Mouse (Mus musculus) limb, embryonic 12.5 days (tissue): ENCODE data around the gene Cldn7. TPM values are rescaled to one million over a fixed set of nuclear protein-coding genes. Genes with fewer than 3 reads are reported as not detected.

Experiments used
- ATAC-seq: fragments of 200-750 bp; cut with Nextera tagmentation; 2 replicates; pipeline ENCODE4 v1.8.0; 2017; ENCODE audit warnings: low read depth, moderate TSS enrichment; ENCODE audit not compliant: insufficient number of reproducible peaks, insufficient read depth, low FRiP score, low TSS enrichment
- H3K27ac ChIP-seq: fragments of 300-500 bp; sonication (generic); 2 replicates; pipeline ENCODE4 v1.5.1; 2016; ENCODE audit warnings: mild to moderate bottlenecking, moderate library complexity
- H3K27me3 ChIP-seq: fragments of 300-500 bp; sonication (generic); 2 replicates; pipeline ENCODE4 v1.6.1; 2016; ENCODE audit warnings: mild to moderate bottlenecking, moderate library complexity
- H3K36me3 ChIP-seq: fragments of 300-500 bp; sonication (generic); 2 replicates; pipeline ENCODE4 v1.6.1; 2016; ENCODE audit warnings: mild to moderate bottlenecking, moderate library complexity
- H3K4me1 ChIP-seq: fragments of 300-500 bp; sonication (generic); replicated peaks from 2 replicates; pipeline ENCODE4 v1.6.1; 2016
- H3K4me2 ChIP-seq: fragments of 300-500 bp; sonication (generic); 2 replicates; pipeline ENCODE4 v1.6.1; 2016; ENCODE audit warnings: mild to moderate bottlenecking, moderate library complexity
- H3K4me3 ChIP-seq: fragments of 300-500 bp; sonication (generic); replicated peaks from 2 replicates; pipeline ENCODE4 v1.5.1; 2016; ENCODE audit warnings: mild to moderate bottlenecking
- H3K9ac ChIP-seq: fragments of 300-500 bp; sonication (generic); replicated peaks from 2 replicates; pipeline ENCODE4 v1.6.1; 2016; ENCODE audit warnings: mild to moderate bottlenecking, moderate library complexity
- H3K9me3 ChIP-seq: fragments of 300-500 bp; sonication (generic); 2 replicates; pipeline ENCODE4 v1.6.1; 2016; ENCODE audit warnings: mild to moderate bottlenecking, moderate library complexity
- WGBS: fragments of 180-500 bp; shearing (Covaris S2); methylation state at CpG from one replicate; pipeline ENCODE4 v1.1.7; 2016; 5-methylcytosine and 5-hydroxymethylcytosine counted together
- polyA plus RNA-seq: library from polyadenylated mRNA; unstranded; fragments of >200 nt; fragmentation: Nextera tagmentation; extraction: Ambion mirVana; gene quantifications from 2 replicates; pipeline ENCODE4 v1.2.1, GENCODE M21; 2016

Gene Cldn7
- polyA plus RNA-seq, 1 experiment from 2014 or later: 18.1 TPM

DNA sequence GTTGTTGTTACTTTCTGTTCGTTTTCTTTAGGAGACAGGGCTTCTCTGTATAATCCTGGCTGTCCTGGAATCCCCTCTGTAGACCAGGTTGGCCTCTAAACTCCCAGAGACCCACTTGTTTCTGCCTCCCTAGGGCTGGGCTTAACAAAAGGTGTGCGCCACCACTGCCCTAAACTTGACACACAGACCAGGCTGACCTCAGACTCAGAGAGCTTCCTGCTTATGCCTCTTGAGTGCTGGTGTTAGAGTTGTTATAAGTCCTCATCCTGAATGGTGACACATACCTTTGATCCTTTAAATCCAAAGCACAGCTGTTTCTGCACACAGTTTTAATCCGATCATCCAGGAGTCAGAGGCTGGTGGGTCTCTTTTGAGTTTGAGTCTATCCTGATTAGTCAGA is 28.4 kb downstream of the Cldn7 start:
- H3K36me3 ChIP-seq: peaks cover 52% of the 10 kb centered on the region

GRCm38 (mm10) chr11:69994401-69995090 is 30.0 kb downstream of the Cldn7 start:
- Histone ChIP-seq H3K4me2 (peak overlapping the region; percentile 58), H3K27me3 (no peaks in the 10 kb centered on the region), H3K9me3 (no peaks in the 10 kb centered on the region), H3K4me3 (peak overlapping the region; percentile 92), H3K36me3 (peaks cover 52% of the 10 kb centered on the region), H3K4me1 (peaks cover 33% of the 10 kb centered on the region), H3K27ac (no peak overlapping the region), H3K9ac (no peak overlapping the region)
- 82% methylated on average over 11 of the region's 11 CpGs for WGBS
- no peak for ATAC-seq

More for the DNA sequence above, 28.4 kb downstream of the Cldn7 start:
- Histone ChIP-seq H3K9me3 (no peaks in the 10 kb centered on the region), H3K9ac (peak overlapping the region; percentile 45; the same call in 1 of the 2 replicates), H3K27me3 (no peaks in the 10 kb centered on the region), H3K27ac (no peak overlapping the region), H3K4me1 (peaks cover 20% of the 10 kb centered on the region), H3K4me2 (peak overlapping the region; percentile 64), H3K4me3 (peak overlapping the region; percentile 63; the same call in 1 of the 2 replicates)
- WGBS: 88% methylated on average over 3 of the region's 3 CpGs
- ATAC-seq: no peak

DNA sequence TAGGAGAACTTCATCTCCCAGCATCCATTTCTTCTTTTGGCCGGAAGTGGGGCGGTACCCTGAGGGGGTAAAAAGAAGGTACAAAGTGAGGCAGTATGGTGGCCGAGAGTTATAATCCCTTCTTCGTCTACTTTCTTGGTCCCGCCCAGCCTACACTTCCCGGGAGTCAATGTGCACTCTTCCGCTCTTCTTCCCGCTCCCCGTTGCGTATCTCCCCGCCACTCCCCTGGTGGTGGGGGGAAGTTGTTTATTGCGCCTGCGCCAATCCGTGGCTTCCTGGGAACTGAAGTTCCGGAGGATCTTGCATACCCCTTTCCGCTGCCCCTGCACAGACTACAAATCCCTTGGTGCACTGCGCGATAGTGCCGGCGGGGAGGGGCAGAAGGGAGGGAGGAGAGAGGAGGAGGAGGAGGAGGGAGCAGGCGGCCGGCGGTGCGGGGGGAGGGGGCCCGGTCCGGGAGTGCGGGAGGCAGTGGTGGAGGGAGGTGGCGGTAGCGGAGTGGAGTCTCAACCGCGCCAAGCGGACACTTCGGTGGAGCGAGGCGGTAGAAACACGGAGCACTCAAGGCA is 30.9 kb downstream of the Cldn7 start, which contains the start of gene Phf23:
Phf23 (plus strand) TSS at position 387 of the 570 bp plus-strand sequence.
- peaks cover 34% of the 10 kb centered on the region for H3K4me1 ChIP-seq
- ATAC-seq: peak; percentile 83
- H3K27ac ChIP-seq: peak within 1 kb of the TSS; percentile 99
- peak within 1 kb of the TSS; percentile 92 for H3K4me3 ChIP-seq
- peaks cover 49% of the 10 kb centered on the region for H3K36me3 ChIP-seq
- peak within 1 kb of the TSS; percentile 96 for H3K9ac ChIP-seq
- H3K27me3 ChIP-seq: no peaks in the 10 kb centered on the region
- under 1% methylated on average over 35 of the region's 36 CpGs for WGBS
- no peaks in the 10 kb centered on the region for H3K9me3 ChIP-seq
- peak within 1 kb of the TSS; percentile 58 for H3K4me2 ChIP-seq

- H3K4me3 ChIP-seq: peak overlapping the region; percentile 92
- H3K36me3 ChIP-seq: peaks cover 49% of the 10 kb centered on the region
- H3K9me3 ChIP-seq: no peaks in the 10 kb centered on the region
- peak overlapping the region; percentile 58 for H3K4me2 ChIP-seq
- ATAC-seq: no peak
- no peaks in the 10 kb centered on the region for H3K27me3 ChIP-seq
- peak overlapping the region; percentile 96 for H3K9ac ChIP-seq
- peaks cover 35% of the 10 kb centered on the region for H3K4me1 ChIP-seq
- peak overlapping the region; percentile 99 for H3K27ac ChIP-seq
- WGBS: 1% methylated on average over 66 of the region's 66 CpGs
Measured at GRCm38 (mm10) chr11:69996161-69997061, 31.8 kb downstream of the Cldn7 start.

DNA sequence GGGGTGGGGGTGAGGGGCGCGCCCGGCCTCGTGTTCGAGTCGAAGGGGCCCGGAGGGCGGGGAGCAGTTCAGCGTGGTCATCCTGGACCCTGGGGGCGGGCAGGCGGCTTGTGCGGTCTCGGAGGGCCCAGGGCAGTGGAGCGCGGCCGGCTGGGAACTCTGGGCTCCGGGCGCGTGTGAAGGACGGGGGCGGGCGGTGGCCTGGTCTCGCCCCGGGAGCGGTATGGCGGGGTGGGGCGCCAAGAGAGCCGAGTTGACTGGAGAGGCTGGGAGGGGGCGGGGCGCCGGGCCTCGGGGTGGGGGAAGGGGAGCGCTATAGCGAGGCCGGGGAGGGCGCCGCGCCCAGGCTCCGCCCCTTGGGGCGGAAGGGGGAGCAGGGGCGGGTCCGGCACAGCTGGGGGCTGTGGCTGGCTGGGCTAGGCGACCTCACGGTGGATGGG is 32.5 kb downstream of the Cldn7 start:
- H3K4me1 ChIP-seq: peaks cover 42% of the 10 kb centered on the region
- under 1% methylated on average over 39 of the region's 44 CpGs for WGBS
- H3K36me3 ChIP-seq: peaks cover 49% of the 10 kb centered on the region
- peak overlapping the region; percentile 96 for H3K9ac ChIP-seq
- ATAC-seq: peak; percentile 34
- peak overlapping the region; percentile 99 for H3K27ac ChIP-seq
- no peaks in the 10 kb centered on the region for H3K27me3 ChIP-seq
- H3K9me3 ChIP-seq: no peaks in the 10 kb centered on the region
- H3K4me2 ChIP-seq: peak overlapping the region; percentile 58
- H3K4me3 ChIP-seq: peak overlapping the region; percentile 92

DNA sequence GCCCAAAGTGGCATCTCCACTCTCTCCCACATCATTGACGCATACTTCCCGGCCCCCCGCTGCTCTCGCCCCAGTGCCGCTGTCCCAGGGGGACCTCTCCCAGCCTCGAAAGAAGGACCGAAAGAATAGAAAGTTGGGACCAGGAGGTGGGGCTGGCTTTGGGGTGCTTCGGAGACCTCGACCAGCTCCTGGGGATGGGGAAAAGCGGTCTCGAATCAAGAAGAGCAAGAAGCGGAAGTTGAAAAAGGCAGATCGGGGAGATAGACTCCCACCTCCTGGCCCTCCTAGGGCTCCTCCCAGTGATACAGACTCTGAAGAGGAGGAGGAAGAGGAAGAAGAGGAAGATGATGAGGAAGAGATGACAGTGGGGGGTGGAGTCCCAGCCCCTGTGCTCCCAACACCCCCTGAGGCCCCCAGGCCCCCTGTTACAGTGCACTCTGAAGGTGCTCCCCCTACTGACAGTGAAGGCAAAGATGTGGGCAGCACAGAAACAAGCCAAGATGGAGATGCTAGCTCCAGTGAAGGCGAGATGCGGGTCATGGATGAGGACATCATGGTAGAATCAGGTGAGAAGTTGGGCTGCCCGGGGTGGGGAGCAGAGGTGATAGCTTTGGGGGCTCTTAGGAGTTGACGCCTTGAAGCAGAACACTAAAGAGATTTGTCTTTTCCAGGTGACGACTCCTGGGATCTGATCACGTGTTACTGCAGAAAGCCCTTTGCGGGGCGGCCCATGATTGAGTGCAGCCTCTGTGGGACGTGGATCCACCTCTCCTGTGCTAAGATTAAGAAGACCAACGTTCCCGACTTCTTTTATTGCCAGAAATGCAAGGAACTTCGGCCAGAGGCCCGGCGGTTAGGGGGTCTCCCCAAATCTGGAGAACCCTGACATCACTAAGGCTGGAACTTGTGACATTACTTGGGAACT is 34.2 kb downstream of the Cldn7 start:
- Histone ChIP-seq H3K9me3 (no peaks in the 10 kb centered on the region), H3K27me3 (no peaks in the 10 kb centered on the region), H3K27ac (0 out of 2 replicates have a peak overlapping the region, but pooled peaks have one; percentile 99), H3K4me1 (peaks cover 49% of the 10 kb centered on the region), H3K4me3 (peak overlapping the region; percentile 92; the same call in 1 of the 2 replicates), H3K36me3 (peaks cover 37% of the 10 kb centered on the region), H3K4me2 (no peak overlapping the region), H3K9ac (no peak overlapping the region)
- no peak for ATAC-seq
- 89% methylated on average over 27 of the region's 27 CpGs for WGBS

DNA sequence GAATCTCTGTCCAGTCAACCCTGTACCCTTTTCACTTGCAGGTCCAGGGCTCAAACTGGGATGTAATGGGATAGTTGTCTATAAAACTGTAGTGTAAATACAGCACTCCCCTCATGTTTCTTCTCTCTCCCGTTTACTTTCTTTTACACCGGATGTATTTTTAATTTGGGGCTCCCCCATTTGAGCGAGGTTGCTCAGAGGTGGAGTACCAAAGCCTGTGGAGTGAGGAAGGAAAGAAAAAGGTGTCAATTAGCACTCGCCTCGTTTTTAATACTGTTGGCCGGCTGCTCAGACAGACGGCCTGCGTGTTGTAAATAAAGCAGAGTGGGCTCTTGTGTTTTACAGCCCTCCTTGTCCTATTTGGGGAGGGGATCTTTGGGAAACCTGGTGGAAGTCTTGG is 35.1 kb downstream of the Cldn7 start:
- Histone ChIP-seq H3K4me1 (peaks cover 49% of the 10 kb centered on the region), H3K9ac (no peak overlapping the region), H3K4me3 (peak overlapping the region; percentile 77), H3K27ac (peak overlapping the region; percentile 97; the same call in 1 of the 2 replicates), H3K27me3 (no peaks in the 10 kb centered on the region), H3K4me2 (peak overlapping the region; percentile 93; the same call in 1 of the 2 replicates), H3K36me3 (peaks cover 34% of the 10 kb centered on the region), H3K9me3 (no peaks in the 10 kb centered on the region)
- 70% methylated on average over 8 of the region's 8 CpGs for WGBS
- ATAC-seq: no peak

- H3K27ac ChIP-seq: peak within 1 kb of the TSS; percentile 97
- H3K9me3 ChIP-seq: no peaks in the 10 kb centered on the region
- ATAC-seq: peak; percentile 45
- H3K9ac ChIP-seq: peak within 1 kb of the TSS; percentile 84
- H3K4me2 ChIP-seq: peak within 1 kb of the TSS; percentile 93
- under 1% methylated on average over 48 of the region's 48 CpGs for WGBS
- no peaks in the 10 kb centered on the region for H3K27me3 ChIP-seq
- H3K4me3 ChIP-seq: peak within 1 kb of the TSS; percentile 77
- H3K4me1 ChIP-seq: peaks cover 49% of the 10 kb centered on the region
- peaks cover 39% of the 10 kb centered on the region for H3K36me3 ChIP-seq
Measured at GRCm38 (mm10) chr11:70000396-70000898, 35.9 kb downstream of the Cldn7 start, which contains the start of gene Dvl2. Gene Dvl2, plus strand, starts transcription at chr11:70000595.

- Histone ChIP-seq H3K9me3 (no peaks in the 10 kb centered on the region), H3K4me3 (peak overlapping the region; percentile 77), H3K4me2 (peak overlapping the region; percentile 93), H3K9ac (peak overlapping the region; percentile 84), H3K27me3 (no peaks in the 10 kb centered on the region), H3K27ac (peak overlapping the region; percentile 97), H3K4me1 (peaks cover 49% of the 10 kb centered on the region), H3K36me3 (peaks cover 47% of the 10 kb centered on the region)
- WGBS: 13% methylated on average over 8 of the region's 8 CpGs
- ATAC-seq: no peak
Measured at GRCm38 (mm10) chr11:70001159-70001558, 36.6 kb downstream of the Cldn7 start.

DNA sequence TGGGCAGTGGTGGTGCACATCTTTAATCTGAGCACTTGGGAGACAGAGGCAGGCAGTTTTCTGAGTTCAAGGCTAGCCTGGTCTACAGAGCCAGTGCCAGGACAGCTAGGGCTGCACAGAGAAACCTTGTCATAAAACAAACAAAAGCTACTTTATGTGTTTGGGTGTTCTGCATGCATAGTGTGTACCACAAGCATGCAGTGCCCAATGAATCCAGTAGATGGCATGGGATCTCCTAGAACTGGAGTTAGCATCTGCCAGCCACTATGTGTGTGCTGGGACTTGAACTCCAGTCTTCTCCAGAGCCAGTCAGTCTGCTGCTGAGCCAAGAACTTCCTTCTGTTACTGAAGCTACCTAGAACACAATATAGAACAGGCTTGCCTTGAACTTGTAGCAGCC is 37.3 kb downstream of the Cldn7 start:
- no peak for ATAC-seq
- no peaks in the 10 kb centered on the region for H3K27me3 ChIP-seq
- peak overlapping the region; percentile 77 for H3K4me3 ChIP-seq
- peaks cover 49% of the 10 kb centered on the region for H3K4me1 ChIP-seq
- no peak overlapping the region for H3K9ac ChIP-seq
- no peak overlapping the region for H3K27ac ChIP-seq
- peak overlapping the region; percentile 93 for H3K4me2 ChIP-seq
- H3K9me3 ChIP-seq: no peaks in the 10 kb centered on the region
- peaks cover 54% of the 10 kb centered on the region for H3K36me3 ChIP-seq
